Mouse (Mus musculus): ENCODE data around the gene Bbip1. TPM values are rescaled to one million over a fixed set of nuclear protein-coding genes. Genes with fewer than 3 reads are reported as not detected.
A peak's percentile ranks its signal among the peaks of the same experiment; 100 is the strongest.
"Not testable (repeated sequence)": the region's sequence is repeated elsewhere in the genome, so short reads cannot be mapped to it uniquely, and the experiment has no call there.

The Bbip1 gene
- total RNA-seq, 2 experiments from 2014 or later, result 26.2 to 29.1 TPM

DNA sequence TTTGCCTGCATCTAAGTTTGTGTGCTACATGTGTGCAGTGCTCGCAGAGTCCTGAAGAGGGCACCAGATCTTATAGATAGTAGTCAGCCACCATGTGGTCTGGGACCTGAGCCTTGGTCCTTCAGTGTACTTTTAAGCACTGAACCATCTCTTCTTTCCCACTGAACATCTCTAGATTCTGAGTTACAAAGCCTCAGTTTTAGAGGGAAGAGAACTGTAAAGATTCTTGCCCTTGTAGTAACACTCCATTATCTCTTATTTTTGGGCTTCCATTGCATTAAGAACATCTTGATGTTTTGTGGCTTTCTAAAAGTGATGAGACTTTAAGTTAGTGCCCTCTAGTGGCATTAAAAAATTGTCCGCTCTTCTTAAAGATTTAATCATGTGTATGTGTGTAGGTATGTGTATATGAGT, 19.1 kb downstream of the Bbip1 start:
- DNase-seq, result no peak

DNA sequence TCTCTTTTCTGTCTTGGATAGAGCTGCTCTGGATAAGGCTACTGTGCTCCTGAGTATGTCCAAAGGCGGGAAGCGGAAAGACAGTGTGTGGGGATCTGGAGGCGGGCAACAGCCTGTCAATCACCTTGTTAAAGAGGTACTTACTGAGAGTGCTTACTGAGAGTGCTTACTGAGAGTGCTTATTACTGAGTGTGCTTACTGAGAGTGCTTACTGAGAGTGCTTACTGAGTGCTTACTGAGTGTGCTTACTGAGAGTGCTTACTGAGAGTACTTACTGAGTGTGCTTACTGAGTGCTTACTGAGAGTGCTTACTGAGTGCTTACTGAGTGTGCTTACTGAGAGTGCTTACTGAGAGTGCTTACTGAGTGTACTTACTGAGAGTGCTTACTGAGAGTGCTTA, 22.4 kb downstream of the Bbip1 start:
- DNase-seq, result not testable (repeated sequence)

DNA sequence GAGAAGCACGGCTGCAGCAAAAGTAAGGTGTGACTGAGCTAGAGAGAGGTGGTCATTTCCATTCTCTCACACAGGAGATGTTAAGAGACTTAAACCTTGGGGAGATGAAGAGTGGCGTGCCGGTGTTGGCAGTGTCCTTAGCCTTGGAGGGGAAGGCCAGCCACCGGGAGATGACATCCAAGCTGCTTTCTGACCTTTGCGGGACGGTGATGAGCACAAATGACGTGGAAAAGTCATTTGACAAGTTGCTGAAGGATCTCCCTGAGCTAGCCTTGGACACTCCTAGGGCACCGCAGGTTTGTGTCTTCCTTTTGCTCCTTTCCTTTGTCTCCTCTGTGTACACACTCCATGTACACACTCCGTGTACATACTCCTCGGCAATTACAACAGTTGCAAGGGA, 24.9 kb downstream of the Bbip1 start:
- DNase-seq, result peak; percentile 29 to 37

GRCm38 (mm10) chr19:53914950-53915349, 29.5 kb downstream of the Bbip1 start:
- no peak for DNase-seq

- DNase-seq, result not testable (repeated sequence)
These were observed 37.7 kb downstream of the Bbip1 start for GRCm38 (mm10) chr19:53906703-53907070.

DNA sequence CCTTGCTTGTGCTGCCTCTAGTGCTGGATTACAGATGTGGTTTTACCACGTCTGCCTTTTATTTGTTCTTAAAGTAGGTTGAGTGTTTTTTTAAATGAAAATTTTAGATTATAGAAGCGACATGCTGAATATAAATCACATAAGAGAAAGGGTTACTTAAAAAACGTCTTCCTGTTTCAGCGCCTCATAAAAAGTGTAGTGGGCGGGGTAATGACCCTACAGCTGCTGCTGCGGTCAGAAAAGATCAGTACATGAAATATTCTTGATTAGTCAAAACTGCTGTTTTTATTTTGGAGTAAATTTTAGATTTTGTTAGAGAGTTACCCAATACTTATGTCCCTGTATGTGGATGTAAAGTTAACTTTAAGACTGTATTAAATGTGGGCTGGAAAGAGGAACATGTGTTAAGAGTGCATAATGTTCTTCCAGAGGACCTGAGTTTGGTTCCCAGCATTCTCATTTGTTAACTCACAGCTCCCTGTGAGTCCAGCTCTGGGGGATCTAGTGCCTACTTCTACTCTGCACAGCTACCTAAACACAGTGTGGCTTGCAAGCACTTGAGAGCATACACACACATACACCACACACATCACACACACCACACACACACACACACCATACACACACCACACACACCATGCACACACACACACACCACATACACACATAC, 38.3 kb downstream of the Bbip1 start:
- DNase-seq, result no peak

DNA sequence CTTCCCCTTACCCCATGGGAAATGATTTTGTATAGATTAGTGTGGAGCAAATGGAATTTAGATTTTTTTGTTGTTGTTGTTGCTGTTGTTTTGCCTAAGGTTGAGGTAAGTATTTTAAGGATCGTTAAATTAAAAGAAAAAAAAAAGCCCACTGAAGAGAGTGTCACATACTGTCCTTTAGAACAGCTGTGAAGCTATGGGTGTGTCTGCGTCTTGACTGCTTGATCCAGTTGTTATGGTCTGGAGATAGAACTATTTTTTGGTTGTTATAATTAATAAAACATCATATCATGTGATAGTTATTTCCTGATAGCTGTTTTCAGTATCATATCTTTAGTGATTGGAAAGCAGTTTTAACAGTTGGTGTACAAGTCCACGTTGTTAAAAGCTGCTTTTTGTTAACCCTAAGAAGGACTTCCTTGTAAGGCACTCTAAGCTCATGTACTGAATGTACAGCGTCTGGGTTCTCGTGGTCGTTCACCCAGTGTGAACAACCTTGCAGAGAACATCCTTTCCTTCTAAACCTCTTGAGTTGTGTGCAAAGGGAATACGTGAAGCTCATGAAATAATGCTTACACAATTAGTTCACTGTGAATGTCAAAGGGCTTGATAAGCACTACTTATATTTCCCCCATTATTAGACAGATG, 39.5 kb downstream of the Bbip1 start:
- no peak for DNase-seq

DNA sequence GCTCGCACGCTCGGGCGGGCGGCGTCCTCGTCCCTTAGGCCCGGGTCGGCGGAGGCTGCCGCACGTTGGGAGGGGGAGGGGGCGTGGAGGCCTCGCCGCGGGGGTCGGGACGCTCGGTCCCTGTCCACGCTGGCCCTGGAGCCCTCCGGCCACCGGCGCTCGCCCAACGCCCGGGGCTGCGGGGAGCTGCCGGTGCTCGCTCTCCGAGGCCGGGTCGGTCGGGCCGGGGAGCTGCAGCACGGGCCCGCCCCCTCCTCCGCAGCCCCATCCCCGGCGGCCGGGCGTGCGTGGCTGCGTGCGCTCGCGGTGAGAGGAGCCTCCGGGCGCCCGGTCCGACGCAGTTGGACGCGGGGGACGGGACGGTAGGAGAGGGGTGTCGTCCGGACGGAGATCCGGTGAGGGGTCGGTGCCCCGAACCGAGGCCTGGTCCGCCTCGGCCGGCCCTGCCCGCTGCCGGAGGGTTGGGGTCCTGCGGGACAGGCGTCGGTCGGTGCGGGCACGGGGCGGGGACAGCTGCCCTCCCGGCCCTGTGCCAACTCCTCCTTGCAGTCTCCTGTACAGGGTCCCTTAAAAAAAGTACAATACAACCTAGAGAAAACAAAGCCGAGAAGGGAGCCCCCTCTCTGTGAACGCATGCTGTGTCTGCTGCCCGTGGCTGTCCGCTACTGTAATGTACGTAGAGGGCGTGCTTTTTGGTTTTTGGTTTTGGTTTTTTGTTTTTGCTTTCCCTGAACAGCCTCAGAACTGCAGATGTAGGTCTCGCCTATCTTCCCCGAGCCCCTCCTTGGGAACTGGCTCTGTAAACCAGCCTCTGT, 40.7 kb downstream of the Bbip1 start:
- peak; percentile 57 to 73 for DNase-seq

DNA sequence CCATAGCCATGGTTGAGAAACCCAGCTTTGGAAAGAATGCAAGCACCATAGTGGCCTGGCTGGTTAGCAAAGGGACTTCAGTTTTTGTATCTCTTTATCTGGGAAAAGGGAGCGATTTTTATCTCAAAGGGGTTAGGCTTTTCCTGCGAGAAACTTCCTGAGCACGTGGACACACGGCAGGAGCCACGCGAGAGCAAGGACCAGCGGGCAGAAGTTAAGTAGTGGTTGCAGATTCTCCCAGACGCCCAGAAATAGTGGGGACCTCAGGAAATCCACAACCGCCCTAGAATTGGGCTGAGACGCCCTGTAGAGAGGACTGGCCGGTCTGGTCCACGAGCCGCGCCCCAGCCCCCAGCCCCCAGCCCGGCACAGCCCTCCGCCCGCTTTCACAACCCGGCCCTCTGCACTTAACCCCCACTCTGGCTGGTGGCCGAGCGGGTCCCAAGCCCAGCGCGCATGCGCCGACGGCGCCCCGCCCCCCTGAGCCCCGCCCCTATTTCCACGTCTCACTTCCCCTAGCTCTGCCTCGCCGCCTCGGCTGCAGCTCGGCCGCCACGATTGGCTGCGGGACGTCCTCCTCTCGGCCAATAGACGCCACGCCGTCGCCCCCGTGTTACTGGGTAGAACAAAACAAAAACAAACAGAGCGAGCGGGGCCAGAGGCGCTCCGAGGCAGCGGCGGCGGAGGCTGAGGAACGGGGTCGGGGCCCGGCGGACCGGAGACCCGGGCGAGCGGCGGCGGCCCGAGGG, 41.5 kb downstream of the Bbip1 start:
- DNase-seq, result peak; percentile 96 to 97

GRCm38 (mm10) chr19:53901931-53902738, 42.3 kb downstream of the Bbip1 start:
- no peak for DNase-seq

- DNase-seq, result no peak
These were observed 44.4 kb downstream of the Bbip1 start for GRCm38 (mm10) chr19:53899941-53900610.

DNA sequence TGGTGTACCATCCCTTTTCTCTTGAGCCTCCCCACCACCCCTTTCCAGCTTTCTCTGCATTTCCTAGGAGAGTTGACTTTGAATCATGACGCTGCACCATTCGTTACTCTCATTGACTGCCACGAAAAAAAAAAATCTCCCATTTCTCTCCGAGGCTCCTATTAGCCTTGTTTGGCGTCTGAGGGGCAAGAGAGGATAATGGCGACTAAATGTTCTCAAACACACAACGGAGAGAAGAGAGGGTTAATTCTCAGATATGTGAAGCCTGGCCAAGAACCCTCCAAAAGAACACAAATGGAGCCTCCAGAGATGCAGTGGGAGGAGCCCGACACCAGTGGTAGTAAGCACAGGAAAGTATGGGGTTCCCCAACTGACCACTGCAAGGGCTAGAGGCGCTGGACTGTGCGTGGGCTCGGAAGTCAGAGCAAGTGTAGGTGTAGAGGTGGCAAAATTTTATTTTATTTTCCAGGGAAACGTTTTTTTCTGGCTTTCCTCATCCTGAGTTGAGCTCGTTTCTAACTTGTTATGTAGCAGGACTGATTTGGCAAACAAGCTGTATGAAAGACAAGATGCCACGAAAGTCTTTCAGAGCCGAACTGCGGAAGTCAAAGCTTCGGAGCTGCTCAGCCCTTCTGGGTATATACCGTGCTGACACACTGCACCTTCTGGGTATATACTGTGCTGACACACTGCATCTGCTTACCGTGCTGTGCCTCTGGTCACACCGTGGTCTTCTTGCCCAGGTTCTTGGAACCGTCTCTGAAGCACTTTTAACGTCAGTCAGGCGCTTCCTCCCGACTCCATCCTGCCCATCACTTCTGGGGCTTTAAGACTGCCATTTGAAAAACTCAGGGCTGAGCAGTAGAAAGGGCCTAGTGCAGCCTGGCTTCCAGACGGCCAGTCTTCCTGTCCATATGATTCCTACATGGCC, 45.2 kb downstream of the Bbip1 start:
- no peak for DNase-seq

DNA sequence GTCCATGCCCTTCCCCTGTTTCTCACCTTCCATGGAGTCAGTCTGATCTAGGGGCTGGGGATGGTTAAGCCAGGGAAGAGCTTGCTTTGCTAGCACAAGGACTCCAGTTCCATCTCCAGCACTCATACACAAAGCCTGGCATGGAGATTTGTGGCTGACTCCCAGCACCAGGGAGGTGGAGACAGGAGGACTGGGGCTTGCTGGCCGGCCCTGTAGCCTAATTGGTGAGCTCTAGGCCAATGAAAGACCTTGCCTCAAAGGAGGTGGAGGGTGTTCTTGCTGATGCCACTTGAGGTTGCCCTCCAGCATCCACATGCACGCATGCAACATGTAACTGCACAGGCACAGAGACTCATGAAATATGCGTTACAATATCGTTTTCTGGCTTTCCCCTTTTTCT, 45.9 kb downstream of the Bbip1 start:
- no peak for DNase-seq

GRCm38 (mm10) chr19:53898046-53898445, 46.4 kb downstream of the Bbip1 start:
- DNase-seq, result no peak

GRCm38 (mm10) chr19:53894538-53895121, 49.8 kb downstream of the Bbip1 start:
- no peak for DNase-seq

GRCm38 (mm10) chr19:53893711-53894171, 50.7 kb downstream of the Bbip1 start:
- no peak for DNase-seq

DNA sequence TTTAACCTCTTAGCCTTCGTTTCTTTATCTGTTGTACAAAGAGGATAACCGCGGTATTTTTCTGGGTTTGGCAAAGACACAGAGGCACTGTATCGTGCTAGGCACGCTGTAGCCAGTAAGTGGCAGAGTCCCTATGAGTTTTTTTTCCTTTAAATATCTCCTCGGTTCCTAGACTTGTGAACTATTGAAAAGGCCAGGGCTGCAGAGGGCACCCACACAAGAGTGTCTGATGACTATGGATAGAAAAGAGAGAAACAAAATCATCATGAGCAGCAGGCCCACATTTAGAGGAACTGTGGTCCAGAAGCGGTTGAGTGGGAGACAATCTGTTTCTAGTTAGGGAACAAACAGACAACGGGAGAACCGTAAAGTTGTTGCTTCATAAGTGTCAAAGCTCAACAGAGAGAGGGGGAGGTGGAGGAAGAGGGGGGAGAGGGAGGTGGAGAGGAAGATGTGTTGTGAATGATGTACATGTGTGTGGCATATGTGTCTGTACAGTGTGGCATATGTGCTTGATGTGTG, 51.5 kb downstream of the Bbip1 start:
- no peak for DNase-seq

DNA sequence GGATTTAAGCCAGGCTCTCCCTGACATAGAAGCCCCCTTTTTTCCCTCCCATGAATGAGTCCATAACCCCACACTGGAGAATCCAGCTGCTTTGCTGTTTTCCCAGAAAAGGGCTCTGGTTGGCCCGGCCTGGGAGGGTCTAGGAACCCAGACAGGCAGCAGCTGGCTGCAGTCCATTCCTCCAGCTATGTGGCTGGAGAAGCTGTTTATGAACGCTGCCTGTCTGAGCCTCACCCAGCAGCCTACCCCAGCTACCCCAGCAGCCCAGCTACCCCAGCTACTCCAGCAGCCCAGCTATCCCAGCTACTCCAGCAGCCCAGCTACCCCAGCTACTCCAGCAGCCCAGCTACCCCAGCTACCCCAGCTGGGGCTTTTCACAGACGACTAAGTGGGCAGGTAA, 52.4 kb downstream of the Bbip1 start, which contains the start of gene Pdcd4:
TSS of gene Pdcd4 (plus strand) at position 171 of the 400 bp plus-strand sequence.
- DNase-seq, result no peak

DNA sequence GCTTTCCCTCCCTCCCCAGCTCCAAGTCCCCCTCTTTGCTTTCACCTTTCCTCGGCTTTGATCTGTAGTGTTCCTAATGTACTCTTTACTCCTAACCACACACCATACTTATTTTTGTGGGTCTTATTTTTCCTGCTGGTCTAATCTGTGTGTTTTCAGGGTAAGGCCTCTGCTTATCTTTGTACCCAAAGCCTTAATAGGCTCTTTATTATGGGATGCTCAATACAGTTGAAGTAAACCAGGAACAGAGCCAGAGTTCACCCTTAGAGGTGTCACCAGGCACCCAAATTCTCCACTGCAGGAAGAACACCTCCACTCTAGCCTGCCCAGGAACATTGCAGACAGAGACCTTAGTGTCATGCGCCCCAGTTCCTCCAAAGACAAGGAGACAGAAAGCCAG, 52.9 kb downstream of the Bbip1 start:
- DNase-seq, result no peak
